Mouse (Mus musculus): Measurements from ENCODE around the gene Cit. TPM values are rescaled to one million over a fixed set of nuclear protein-coding genes. Genes with fewer than 3 reads are reported as not detected.

The Cit gene
- total and polyA plus RNA-seq, 3 experiments, result 21.5 to 32.9 (median 24.1) TPM

DNA sequence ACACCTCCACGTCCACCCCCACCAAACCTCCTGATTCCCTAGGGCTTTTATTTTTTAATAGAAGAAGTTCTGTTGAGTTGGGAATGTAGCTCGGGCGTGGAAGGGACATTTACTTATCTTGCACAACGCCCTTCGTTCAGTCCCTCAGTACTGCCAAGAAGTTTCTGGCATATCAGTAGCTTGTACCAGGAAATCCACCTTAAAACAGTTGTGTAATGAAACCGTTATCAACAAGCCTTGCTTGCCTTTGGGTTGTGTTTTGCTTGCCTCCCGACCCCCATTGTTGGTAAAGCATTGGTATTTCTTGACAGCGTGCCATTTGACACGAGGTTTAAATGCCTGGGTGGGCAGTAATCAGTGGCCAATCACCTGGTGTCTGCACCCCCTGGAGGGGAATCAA is 39.4 kb downstream of the Cit start:
- Histone ChIP-seq H3K4me3 (ENCODE audit: control insufficient read depth in 1 of 2, insufficient read depth in 1 of 2, low read depth in 2 of 2, low read length in 2 of 2) (no peak overlapping the region), H3K9me3 (replicated peaks; ENCODE audit: insufficient read depth, low read length) (no peaks in the 10 kb centered on the region), H3K36me3 (ENCODE audit: control insufficient read depth in 1 of 2, insufficient read depth in 2 of 2, low read length in 2 of 2) (peaks cover 6 to 16% of the 10 kb centered on the region in 2 experiments), H3K9ac (ENCODE audit: control insufficient read depth, low read depth, low read length, poor library complexity, severe bottlenecking) (no peak overlapping the region), H3K4me1 (ENCODE audit: control insufficient read depth in 1 of 2, insufficient read depth in 2 of 2, low read length in 2 of 2) (peaks cover 6 to 8% of the 10 kb centered on the region in 2 experiments), H3K27ac (ENCODE audit: control insufficient read depth, low read depth, low read length) (peak overlapping the region; percentile 43), H3K27me3 (ENCODE audit: control insufficient read depth in 1 of 2, insufficient read depth in 2 of 2, low read length in 2 of 2) (no peaks in the 10 kb centered on the region), H3K79me2 (ENCODE audit: control insufficient read depth, insufficient read depth, low read length, poor library complexity) (no peaks in the 10 kb centered on the region)
- peak; percentile 69 for DNase-seq (ENCODE audit: low read depth, low spot score)
- TF ChIP-seq MEF2A (IDR thresholded peaks at IDR 0.05; ENCODE audit: extremely low read depth, insufficient replicate concordance, low read depth, low read length, poor library complexity, severe bottlenecking) (no peak), CHD2 (IDR thresholded peaks at IDR 0.05; ENCODE audit: low read length) (no peak), UBTF (IDR thresholded peaks at IDR 0.05; ENCODE audit: borderline replicate concordance, insufficient read depth, low read depth, low read length) (no peak), HCFC1 (IDR thresholded peaks at IDR 0.05; ENCODE audit: low read depth, low read length) (no peak), E2F4 (IDR thresholded peaks at IDR 0.05; ENCODE audit: borderline replicate concordance, low read depth, low read length) (no peak), TAL1 (IDR thresholded peaks at IDR 0.05; ENCODE audit: low read length) (peak; percentile 4; the same call in 1 of the 2 replicates), GATA1 (IDR thresholded peaks at IDR 0.05; ENCODE audit: low read depth, low read length) (peak; percentile 76), RAD21 (IDR thresholded peaks at IDR 0.05; ENCODE audit: low read depth, low read length) (no peak), ETS1 (IDR thresholded peaks at IDR 0.05; ENCODE audit: low read depth, low read length) (peak; percentile 79), MXI1 (IDR thresholded peaks at IDR 0.05; ENCODE audit: low read depth, low read length) (peak; percentile 80), ELF1 (IDR thresholded peaks at IDR 0.05; ENCODE audit: low read depth, low read length) (peak; percentile 25; the same call in 1 of the 2 replicates), MAZ (IDR thresholded peaks at IDR 0.05; ENCODE audit: low read depth, low read length) (no peak), MAX (IDR thresholded peaks at IDR 0.05; ENCODE audit: low read length) (peak; percentile 47; the same call in 1 of the 2 replicates), GABPA (IDR thresholded peaks at IDR 0.05; ENCODE audit: low read depth, low read length) (no peak), RCOR1 (IDR thresholded peaks at IDR 0.05; ENCODE audit: low read depth, low read length) (peak; percentile 73), MYB (IDR thresholded peaks at IDR 0.05; ENCODE audit: low read depth, low read length) (peak; percentile 81), SIN3A (IDR thresholded peaks at IDR 0.05; ENCODE audit: low read length) (peak; percentile 83), MYC (IDR thresholded peaks at IDR 0.05; ENCODE audit: low read depth, low read length) (no peak), MAFK (IDR thresholded peaks at IDR 0.05; ENCODE audit: borderline replicate concordance, low read depth, low read length) (no peak), TCF12 (IDR thresholded peaks at IDR 0.05; ENCODE audit: low read depth, low read length) (peak; percentile 59; the same call in 1 of the 2 replicates), EP300 (IDR thresholded peaks at IDR 0.05; ENCODE audit: low read depth in 1 of 2, low read length in 2 of 2) (peak; percentile 77 to 86)

- H3K9me3 ChIP-seq (replicated peaks; ENCODE audit: insufficient read depth, low read length), result no peaks in the 10 kb centered on the region
- no peak for DNase-seq (ENCODE audit: low read depth, low spot score)
- no peaks in the 10 kb centered on the region for H3K27me3 ChIP-seq (ENCODE audit: control insufficient read depth in 1 of 2, insufficient read depth in 2 of 2, low read length in 2 of 2)
- peaks cover 4% of the 10 kb centered on the region in 2 experiments; a peak in 3 of 4 replicates for H3K36me3 ChIP-seq (ENCODE audit: control insufficient read depth in 1 of 2, insufficient read depth in 2 of 2, low read length in 2 of 2)
- no peaks in the 10 kb centered on the region for H3K79me2 ChIP-seq (ENCODE audit: control insufficient read depth, insufficient read depth, low read length, poor library complexity)
- TF ChIP-seq UBTF (IDR thresholded peaks at IDR 0.05; ENCODE audit: borderline replicate concordance, insufficient read depth, low read depth, low read length), result no peak
- TF ChIP-seq NELFE (IDR thresholded peaks at IDR 0.05; ENCODE audit: low read depth, low read length), result no peak
- H3K4me3 ChIP-seq (ENCODE audit: control insufficient read depth in 1 of 2, insufficient read depth in 1 of 2, low read depth in 2 of 2, low read length in 2 of 2), result no peak overlapping the region
- peaks cover 0 to 6% of the 10 kb centered on the region in 2 experiments; a peak in 2 of 4 replicates for H3K4me1 ChIP-seq (ENCODE audit: control insufficient read depth in 1 of 2, insufficient read depth in 2 of 2, low read length in 2 of 2)
- no peak overlapping the region for H3K27ac ChIP-seq (ENCODE audit: control insufficient read depth, low read depth, low read length)
- H3K9ac ChIP-seq (ENCODE audit: control insufficient read depth, low read depth, low read length, poor library complexity, severe bottlenecking), result no peak overlapping the region
These were observed 48.7 kb downstream of the Cit start for GRCm38 (mm10) chr5:115893772-115894171.

All from MEL (cell line).